Mouse (Mus musculus): ENCODE measurements around the gene Insl3. TPM values are rescaled to one million over a fixed set of nuclear protein-coding genes. Genes with fewer than 3 reads are reported as not detected.
"Not testable (repeated sequence)": the region's sequence is repeated elsewhere in the genome, so short reads cannot be mapped to it uniquely, and the experiment has no call there.

The Insl3 gene
- total RNA-seq, 4 experiments from 2014 or later: 2.2 to 4.6 (median 2.5) TPM

GRCm38 (mm10) chr8:71709134-71709799 lies 20.3 kb downstream of the Insl3 start:
- DNase-seq (ENCODE audit: low spot score): no peak

GRCm38 (mm10) chr8:71709800-71710446 lies 20.9 kb downstream of the Insl3 start:
- peak; percentile 73 for DNase-seq (ENCODE audit: low spot score)

GRCm38 (mm10) chr8:71711574-71711973 lies 22.6 kb downstream of the Insl3 start:
- no peak for DNase-seq (ENCODE audit: low spot score)

- DNase-seq (ENCODE audit: low spot score): no peak
Measured at GRCm38 (mm10) chr8:71715531-71715930, 26.5 kb downstream of the Insl3 start.

- DNase-seq (ENCODE audit: low spot score): no peak
Measured at GRCm38 (mm10) chr8:71716561-71717053, 27.6 kb downstream of the Insl3 start.

GRCm38 (mm10) chr8:71717096-71717495 lies 28.1 kb downstream of the Insl3 start:
- no peak for DNase-seq (ENCODE audit: low spot score)

- DNase-seq (ENCODE audit: low spot score): no peak
Measured at GRCm38 (mm10) chr8:71718252-71718651, 29.2 kb downstream of the Insl3 start.

GRCm38 (mm10) chr8:71719218-71719617 lies 30.2 kb downstream of the Insl3 start:
- DNase-seq (ENCODE audit: low spot score): no peak

GRCm38 (mm10) chr8:71719928-71720457 lies 31.0 kb downstream of the Insl3 start:
- DNase-seq (ENCODE audit: low spot score): no peak

GRCm38 (mm10) chr8:71723047-71723551 lies 34.1 kb downstream of the Insl3 start:
- DNase-seq (ENCODE audit: low spot score): no peak

- DNase-seq (ENCODE audit: low spot score): no peak
Measured at GRCm38 (mm10) chr8:71724389-71724788, 35.4 kb downstream of the Insl3 start.

GRCm38 (mm10) chr8:71725122-71725924 lies 36.3 kb downstream of the Insl3 start, which contains the start of gene Fcho1:
Gene Fcho1 (minus strand): TSS chr8:71725716.
- DNase-seq (ENCODE audit: low spot score): peak; percentile 22

GRCm38 (mm10) chr8:71728240-71728785 lies 39.3 kb downstream of the Insl3 start:
- DNase-seq (ENCODE audit: low spot score): no peak

GRCm38 (mm10) chr8:71728826-71729620 lies 40.0 kb downstream of the Insl3 start:
- no peak for DNase-seq (ENCODE audit: low spot score)

- DNase-seq (ENCODE audit: low spot score): peak; percentile 26
Measured at GRCm38 (mm10) chr8:71731652-71732230, 42.7 kb downstream of the Insl3 start.

GRCm38 (mm10) chr8:71738316-71738715 lies 49.3 kb downstream of the Insl3 start:
- not testable (repeated sequence) for DNase-seq (ENCODE audit: low spot score)

Measured in heart, adult 8-10 months (tissue).